Mouse (Mus musculus): Measurements from ENCODE around the gene Pkp4. TPM values are rescaled to one million over a fixed set of nuclear protein-coding genes. Genes with fewer than 3 reads are reported as not detected.
"Not testable (repeated sequence)": the region's sequence is repeated elsewhere in the genome, so short reads cannot be mapped to it uniquely, and the experiment has no call there.

The Pkp4 gene
- total RNA-seq, 2 experiments from 2014 or later: 59.9 to 76.5 TPM

DNA sequence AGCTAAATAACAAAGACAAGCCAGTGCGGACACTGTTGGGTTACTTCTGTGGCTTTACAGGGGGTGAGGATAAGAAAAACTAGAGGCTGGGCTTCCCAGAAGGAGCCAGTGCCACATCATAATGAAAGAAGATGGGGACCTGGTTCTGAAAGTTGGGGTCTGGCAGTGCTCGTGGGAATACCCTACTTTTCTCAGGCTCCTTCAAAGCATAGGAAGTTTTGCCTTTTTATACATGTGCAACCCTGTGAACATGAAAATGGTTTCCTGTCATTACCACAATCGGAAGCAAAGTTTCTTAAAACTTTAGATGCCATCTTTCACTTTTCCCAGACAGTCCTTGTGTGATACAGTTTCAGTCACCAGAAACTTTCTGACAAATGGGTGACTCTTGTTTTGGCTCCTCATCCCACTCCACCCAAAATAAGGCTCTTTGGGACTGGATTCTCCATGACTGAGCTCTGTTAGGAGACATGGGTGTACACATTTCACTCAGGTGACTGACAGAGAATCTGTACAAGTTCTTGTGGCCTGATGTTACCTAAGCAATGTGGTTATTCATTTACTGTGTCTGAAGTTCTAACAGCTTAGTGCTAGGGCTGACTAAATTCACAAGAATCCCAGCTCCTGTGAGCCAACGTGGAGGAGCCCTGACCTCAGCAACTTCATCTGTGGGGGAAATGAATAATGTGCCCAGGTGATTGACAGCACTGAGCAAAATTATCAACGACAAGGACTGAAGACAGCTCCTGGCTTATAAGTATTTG is 179.3 kb downstream of the Pkp4 start:
- DNase-seq: no peak

- DNase-seq: no peak
These were observed 180.2 kb downstream of the Pkp4 start for GRCm38 (mm10) chr2:59340878-59341277.

DNA sequence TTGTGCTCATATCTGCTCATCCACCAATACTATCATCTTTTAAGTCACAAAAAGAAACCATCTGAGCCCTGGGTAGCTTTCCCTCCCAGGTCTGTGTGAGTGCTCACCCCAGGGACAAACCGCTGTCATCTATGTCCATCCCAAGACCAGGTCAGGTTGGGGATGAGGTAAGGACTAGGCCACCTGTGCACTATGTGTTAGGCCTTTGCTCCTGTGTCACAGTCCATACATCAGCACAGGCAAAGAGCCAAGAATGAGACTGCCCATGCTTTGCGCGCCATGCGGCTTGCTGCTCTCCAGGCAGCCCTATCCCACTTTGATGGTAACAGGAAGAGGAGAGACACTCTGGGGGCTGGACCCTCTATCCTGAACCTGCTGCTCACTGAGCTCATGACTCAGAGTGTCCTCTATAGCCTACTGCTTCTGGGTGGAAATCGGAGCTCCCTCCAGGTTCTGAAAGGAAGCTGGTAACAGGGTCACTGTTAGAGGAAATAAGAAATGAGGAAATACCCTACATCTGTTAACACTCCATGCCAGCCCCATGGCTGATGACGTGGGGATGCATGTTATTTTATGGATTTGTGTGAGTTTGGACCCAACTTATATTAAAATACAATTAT is 182.1 kb downstream of the Pkp4 start:
- no peak for DNase-seq

GRCm38 (mm10) chr2:59343834-59344233 is 183.2 kb downstream of the Pkp4 start:
- DNase-seq: no peak

- no peak for DNase-seq
These were observed 184.0 kb downstream of the Pkp4 start for GRCm38 (mm10) chr2:59344699-59345098.

- no peak for DNase-seq
These were observed 184.6 kb downstream of the Pkp4 start for GRCm38 (mm10) chr2:59345141-59345839.

- DNase-seq: no peak
These were observed 185.8 kb downstream of the Pkp4 start for GRCm38 (mm10) chr2:59346443-59346842.

- no peak for DNase-seq
These were observed 187.9 kb downstream of the Pkp4 start for GRCm38 (mm10) chr2:59348585-59348984.

- no peak for DNase-seq
These were observed 189.4 kb downstream of the Pkp4 start for GRCm38 (mm10) chr2:59350094-59350493.

GRCm38 (mm10) chr2:59351303-59352099 is 190.9 kb downstream of the Pkp4 start:
- no peak for DNase-seq

DNA sequence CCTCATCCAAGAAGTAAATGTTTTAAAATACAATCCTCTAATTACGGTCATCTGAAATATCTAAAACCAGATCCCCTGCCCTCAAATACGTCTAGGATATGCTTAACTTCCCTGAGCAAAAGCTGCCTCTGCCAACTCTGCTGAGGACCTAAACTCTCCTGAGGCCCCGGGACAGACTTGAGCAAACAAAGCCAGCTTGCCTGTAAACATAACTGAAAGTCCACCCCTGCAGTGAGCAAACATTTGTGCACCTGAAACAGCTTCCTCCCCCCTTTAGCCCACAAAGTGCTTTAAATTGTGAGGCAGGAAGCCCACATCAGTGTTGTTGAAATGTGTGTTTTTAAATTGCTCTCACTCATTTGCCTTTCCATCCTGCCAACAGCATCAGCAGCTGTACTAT is 193.2 kb downstream of the Pkp4 start:
- no peak for DNase-seq

- DNase-seq: no peak
These were observed 195.1 kb downstream of the Pkp4 start for GRCm38 (mm10) chr2:59355531-59356289.

DNA sequence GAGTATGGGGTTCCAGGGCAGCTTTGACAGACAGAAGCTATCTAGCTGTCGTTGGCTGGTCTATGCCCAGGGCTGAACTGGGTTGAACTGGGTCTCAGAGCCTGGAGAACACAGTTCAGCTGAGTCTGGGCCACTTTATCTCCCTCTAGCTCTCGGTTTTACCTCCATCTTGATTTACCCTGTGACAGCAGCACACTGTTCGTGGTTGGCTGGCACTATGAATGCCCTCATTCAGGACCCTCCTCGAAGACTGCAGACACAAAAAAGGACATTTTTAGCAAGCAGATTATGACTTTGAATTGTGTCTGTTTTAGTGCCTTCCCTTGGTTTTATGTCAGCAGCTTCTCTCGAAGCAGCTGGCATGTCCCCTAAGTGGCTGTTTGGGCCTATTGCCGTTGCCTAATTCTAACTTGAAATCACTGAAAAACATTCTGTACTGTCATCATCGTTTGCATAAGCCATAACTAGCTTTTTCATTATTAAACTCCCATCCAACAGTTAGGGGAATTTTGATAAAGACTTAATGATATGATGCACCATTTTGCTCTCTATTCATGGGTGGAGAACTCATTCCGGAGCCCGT is 199.2 kb downstream of the Pkp4 start:
- no peak for DNase-seq

- no peak for DNase-seq
These were observed 200.7 kb downstream of the Pkp4 start for GRCm38 (mm10) chr2:59361350-59361780.

- DNase-seq: no peak
These were observed 203.6 kb downstream of the Pkp4 start for GRCm38 (mm10) chr2:59364156-59364842.

GRCm38 (mm10) chr2:59367191-59367590 is 206.5 kb downstream of the Pkp4 start:
- no peak for DNase-seq

GRCm38 (mm10) chr2:59373113-59373512 is 212.5 kb downstream of the Pkp4 start:
- DNase-seq: no peak

DNA sequence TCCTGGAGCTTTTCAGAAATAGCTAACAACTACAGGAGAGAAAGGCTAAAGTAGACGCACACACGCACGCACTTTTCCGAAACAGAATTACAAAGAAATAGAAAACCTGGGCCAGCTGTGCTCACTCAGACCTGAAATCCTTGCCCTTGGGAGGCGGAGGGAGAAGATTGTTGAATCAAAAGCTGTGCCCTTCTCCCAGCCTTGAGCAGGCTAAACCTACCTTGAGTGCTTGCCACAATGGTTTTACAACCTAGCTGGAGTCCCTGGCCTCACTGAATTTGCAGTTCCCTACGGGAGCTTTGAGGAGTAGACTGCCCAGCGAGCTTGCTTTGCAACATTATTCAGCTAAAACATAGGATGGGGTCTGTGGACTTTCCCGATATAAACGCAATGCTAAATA is 217.4 kb downstream of the Pkp4 start:
- no peak for DNase-seq

DNA sequence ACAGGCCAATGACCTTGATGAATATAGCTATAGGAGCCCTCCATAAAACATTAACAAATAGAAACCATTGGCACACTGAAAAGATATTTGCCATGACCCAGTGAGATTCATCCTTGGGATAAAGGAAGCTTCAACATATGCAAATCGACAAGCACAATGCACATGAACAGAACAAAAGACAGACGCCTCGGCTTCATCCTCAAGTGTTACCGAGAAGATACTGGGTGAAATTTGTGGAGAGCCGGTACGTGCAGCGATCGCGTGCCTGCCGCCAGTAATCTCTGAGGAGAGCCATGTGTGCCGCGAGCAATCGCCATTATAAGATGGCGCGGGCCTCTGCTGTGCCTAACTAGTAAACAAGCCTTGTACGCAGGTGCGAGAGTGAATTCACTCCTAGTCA is 218.2 kb downstream of the Pkp4 start:
- DNase-seq: not testable (repeated sequence)

- no peak for DNase-seq
These were observed 222.6 kb downstream of the Pkp4 start for GRCm38 (mm10) chr2:59383231-59383630.
